Mouse (Mus musculus): ENCODE results near the gene Gabbr2.

The Gabbr2 gene

DNA sequence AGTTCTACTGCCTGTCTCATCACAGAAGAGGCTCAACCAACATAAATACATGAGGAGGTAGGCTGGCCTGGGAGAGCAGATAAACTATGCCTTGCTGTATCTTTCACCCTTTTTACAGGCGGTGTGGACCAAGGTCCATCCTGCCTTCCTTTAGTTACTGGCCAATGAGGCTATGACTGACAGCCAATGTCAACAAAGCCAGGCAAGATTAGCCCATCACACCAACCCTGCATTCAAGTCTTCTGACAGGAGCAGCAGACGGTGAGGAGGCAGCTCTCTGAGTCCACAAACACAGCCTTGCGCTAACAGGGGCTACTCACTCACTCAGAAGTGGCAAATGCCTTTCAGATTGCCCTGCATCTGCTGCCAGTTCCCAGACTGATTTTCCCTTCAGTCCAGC, 3.4 kb downstream of the Gabbr2 start:
- DNase-seq = no peak

GRCm38 (mm10) chr4:46987809-46988208, 3.9 kb downstream of the Gabbr2 start:
- DNase-seq = no peak

GRCm38 (mm10) chr4:46986054-46986453, 5.6 kb downstream of the Gabbr2 start:
- no peak for DNase-seq

DNA sequence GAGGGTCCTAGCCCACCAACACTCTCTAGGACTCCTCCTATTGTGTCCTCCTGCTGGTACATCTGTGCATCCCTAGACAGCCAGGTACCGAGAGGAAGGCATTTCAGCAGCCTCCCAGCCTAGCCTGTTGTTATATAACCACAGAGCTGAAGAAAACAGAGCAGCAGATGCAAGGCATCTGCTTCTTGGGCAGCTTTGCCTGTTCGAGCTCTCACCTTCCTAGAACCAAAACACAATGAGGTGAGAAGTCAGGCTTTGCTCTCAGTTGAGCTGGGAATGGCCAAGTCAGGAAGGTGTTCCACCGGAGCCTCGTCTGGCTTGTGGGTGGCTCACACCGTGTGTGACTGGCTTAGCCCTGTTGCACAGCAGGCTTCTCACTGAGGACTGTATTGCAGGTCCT, 8.8 kb downstream of the Gabbr2 start:
- no peak for DNase-seq

GRCm38 (mm10) chr4:46982094-46982493, 9.6 kb downstream of the Gabbr2 start:
- no peak for DNase-seq

GRCm38 (mm10) chr4:46978371-46978770, 13.3 kb downstream of the Gabbr2 start:
- no peak for DNase-seq

GRCm38 (mm10) chr4:46977161-46977560, 14.5 kb downstream of the Gabbr2 start:
- no peak for DNase-seq

GRCm38 (mm10) chr4:46976671-46977071, 15.0 kb downstream of the Gabbr2 start:
- DNase-seq = no peak

GRCm38 (mm10) chr4:46973322-46973721, 18.4 kb downstream of the Gabbr2 start:
- no peak for DNase-seq

DNA sequence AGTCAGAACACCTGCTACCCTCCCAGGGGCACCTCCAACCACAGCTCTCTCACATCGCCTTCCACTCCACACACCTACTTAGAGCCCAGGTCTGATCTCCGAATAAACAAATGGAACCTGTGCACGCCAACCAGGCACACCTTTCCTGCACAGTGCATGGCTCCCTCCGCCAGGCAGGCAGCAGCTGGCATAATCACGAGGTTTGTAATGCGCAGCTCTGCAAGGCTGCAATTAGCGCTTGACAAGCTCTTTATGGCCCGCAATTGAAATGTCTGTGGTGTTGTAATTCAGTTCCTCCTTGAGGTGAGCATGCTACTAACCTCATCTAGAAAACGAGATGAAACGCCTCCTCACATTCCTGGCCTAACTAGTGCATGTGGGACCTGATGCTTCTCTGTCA, 23.7 kb downstream of the Gabbr2 start:
- DNase-seq = no peak

DNA sequence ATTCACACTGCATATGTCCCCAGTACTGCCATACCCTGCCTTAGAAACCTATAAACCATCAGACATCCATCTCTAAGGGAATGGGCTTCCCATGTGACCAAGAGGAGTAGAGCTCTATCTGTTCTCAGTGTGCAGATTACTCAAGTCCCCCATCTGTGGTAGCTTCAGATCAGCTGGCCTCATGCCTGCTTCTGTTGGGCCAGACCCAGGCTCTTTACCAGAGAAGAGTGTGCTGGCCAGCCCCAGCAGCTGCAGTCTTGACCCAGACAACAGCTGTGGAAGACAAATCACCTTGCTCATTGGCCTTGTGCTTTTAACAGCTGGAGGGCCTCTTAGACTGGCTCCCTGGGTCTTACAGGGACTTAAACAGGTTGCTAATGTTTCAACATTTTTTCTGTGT, 25.1 kb downstream of the Gabbr2 start:
- DNase-seq = no peak

DNA sequence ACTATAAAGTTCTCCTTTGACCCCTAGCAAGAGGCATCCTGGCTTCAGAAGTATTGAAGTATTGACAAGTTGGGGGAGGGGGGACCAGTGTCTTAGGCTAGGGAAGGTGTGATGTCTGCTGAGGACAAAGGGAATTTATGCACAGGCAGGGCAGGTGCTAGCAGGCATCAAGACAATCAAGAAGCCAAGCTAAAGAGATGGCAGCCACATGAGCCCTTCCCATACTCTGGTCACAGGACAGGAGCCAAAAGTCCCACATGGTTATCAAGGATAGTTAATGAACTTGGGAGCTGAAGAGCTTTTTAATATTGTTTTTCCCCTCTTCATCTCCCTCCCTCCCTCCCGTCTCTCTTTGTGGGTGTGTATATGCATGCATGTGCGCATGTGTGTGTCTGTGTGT, 30.3 kb downstream of the Gabbr2 start:
- no peak for DNase-seq

DNA sequence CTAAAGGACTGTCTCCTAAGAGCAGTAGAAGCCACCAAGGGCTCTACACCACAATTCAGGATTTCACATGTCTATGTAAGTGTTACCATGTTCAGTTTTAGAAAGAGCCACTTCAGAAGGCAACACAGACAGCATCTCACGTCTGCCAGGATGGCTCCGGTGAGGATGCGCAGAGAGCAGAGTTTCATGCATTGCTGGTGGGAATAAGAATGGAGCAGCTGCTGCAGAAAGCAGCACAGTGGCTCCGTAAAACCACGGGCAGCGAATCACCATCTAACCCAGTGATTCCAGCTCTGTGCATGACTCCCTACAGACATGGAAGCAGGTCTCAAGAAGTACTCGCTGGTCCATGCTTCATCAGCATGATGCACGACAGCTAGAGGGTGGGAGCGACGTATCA, 31.5 kb downstream of the Gabbr2 start:
- DNase-seq = no peak

DNA sequence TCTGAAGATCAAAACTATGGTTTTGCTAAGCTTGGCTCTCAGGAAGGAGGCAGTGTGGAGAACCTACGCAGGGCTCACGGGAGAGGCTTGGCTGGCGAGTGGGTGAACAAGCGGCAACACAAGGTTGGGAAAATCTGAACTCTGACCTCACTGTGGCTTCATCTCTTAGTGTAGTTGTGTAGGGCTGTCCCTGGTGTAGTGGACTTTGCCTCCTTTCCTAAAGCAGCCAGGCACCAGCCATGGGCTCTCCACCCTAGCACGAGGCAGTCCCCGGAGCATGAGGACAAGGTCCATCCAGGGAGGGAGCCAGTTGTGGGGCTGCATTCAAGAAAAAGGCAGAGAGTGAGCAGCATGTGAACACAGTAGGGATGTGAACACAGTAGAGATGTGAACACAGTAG, 31.9 kb downstream of the Gabbr2 start:
- DNase-seq = peak; percentile 56 to 85

DNA sequence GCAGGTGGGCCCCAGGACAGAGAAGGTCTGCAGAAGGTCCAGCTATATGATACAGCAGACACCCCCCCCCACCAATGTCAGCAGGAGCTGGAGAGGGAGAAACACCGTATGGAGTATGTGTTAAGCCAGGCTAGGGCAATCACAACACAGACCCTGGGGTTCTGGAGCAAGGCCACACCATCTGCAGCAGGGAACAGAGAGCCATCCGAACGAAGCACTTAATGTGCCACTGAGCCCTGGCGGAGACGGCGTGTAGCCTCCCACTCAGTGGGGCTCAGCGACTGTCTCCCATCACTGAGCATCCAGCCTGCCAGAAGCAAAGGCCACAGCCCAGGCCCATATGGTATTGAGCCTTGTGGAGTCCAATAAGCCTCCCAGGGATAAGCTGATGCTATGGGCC, 33.7 kb downstream of the Gabbr2 start:
- no peak for DNase-seq

- DNase-seq = no peak
Observed at GRCm38 (mm10) chr4:46956966-46957365, 34.7 kb downstream of the Gabbr2 start.

DNA sequence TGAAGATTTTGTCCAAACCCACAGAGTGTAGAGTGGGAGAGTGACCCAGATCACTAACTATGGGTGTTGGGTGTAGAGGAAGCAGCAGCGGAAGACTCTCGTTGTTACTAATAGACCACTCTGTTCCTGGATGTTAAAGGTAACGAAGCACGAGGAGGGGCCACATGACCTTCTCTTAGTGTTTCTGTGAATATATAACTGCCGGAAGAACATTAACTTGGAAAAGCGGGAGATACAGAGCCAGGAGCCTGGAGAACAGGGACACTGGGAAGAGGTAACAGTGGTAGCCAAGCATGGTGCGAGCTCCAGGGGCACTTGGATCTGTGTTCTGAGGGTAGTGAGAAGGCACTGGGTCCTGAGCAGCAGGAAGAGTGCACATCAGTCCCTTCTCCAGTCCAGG, 38.7 kb downstream of the Gabbr2 start:
- peak; percentile 35 to 56 for DNase-seq

DNA sequence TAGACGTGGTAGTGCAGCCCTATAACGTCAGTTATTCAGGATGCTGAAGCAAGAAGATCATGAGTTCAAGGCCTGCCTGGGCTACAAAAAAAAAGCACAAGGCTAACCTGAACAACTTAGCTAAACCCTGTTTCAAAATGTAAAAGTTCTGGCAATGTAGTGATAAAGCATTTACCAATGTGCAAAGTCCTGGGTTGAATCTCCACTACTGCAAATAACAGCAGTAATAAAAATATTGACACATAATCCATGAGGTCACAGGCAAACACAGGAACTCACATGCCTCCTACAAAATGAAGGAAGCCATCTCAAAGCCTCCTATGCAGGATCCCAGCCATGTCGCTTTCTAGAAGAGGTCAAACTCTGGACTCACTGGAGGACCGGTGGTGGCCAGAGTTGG, 39.1 kb downstream of the Gabbr2 start:
- DNase-seq = no peak

GRCm38 (mm10) chr4:46934291-46934690, 57.4 kb downstream of the Gabbr2 start:
- DNase-seq = no peak

- no peak for DNase-seq
Observed at GRCm38 (mm10) chr4:46933590-46933989, 58.1 kb downstream of the Gabbr2 start.

GRCm38 (mm10) chr4:46931706-46932397, 59.8 kb downstream of the Gabbr2 start:
- no peak for DNase-seq

DNA sequence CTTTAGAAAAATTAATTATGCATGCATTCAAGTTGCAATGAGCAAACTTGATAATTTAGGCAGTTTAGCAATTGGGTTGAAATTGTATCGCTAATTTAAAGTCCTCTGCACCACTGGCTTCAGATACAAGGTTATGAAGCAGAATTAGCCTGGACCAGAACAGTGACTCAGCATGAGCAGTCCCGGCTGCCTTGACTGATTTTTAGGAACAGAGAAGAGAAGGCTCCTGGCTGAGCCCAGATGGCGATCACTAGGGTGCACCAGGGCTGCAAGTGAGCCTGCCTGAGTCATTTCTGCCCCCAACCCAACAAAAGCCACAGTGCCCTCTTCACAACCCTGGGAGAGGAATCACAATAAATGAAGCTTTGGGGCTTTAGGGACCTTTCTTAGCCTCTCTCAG, 63.6 kb downstream of the Gabbr2 start:
- no peak for DNase-seq

DNA sequence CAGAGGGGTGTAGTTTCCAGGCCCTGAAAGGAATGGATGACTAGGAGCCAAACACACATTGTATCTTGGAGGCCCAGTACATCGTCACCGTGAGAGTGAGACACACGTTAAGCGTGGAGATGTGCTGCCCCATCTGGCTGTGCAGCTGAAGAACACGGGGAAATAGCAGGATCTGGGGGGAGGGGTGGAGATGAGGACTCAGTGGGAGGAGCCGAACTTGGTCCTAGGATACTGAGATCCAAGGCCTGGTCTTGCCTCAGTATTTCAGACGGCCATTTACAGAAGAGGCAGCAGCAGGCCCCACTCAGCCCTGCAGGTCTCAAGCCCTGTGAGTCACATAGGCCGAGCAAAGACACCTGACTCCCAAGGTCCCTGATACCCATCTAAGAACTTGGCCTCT, 72.5 kb downstream of the Gabbr2 start:
- no peak for DNase-seq

- DNase-seq = no peak
Observed at GRCm38 (mm10) chr4:46916786-46917185, 74.9 kb downstream of the Gabbr2 start.

DNA sequence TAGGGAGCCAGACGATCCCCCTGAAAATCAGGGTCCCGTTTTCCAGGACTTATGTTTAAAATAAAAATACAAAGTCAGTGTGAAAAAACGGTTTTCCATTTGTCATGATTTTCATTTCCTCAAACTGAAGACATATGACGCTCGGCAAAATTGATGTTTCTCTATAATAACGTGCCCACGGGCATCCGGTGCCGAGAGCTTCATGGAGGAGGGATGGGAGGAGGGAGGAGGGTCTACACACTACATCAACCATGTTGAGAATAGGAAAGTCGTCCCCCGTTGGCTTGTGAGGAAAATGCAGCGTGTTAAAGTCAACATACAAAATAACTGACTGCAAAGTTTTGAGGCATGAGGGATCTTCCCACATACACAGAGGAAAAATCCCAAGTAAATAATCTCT, 75.7 kb downstream of the Gabbr2 start:
- no peak for DNase-seq
